Mouse (Mus musculus): Measurements from ENCODE around the gene Fam69a. TPM values are rescaled to one million over a fixed set of nuclear protein-coding genes. Genes with fewer than 3 reads are reported as not detected.
"Not testable (repeated sequence)": the region's sequence is repeated elsewhere in the genome, so short reads cannot be mapped to it uniquely, and the experiment has no call there.

Fam69a gene
- total RNA-seq, 2 experiments from 2014 or later, result 30.2 to 36.7 TPM

- peak; percentile 50 for DNase-seq
- intact Hi-C loops (cut with DNase I; ENCODE audit: low total_unique reads), result no loop called here
Measured at GRCm38 (mm10) chr5:107986255-107986966, 474 bp downstream of the Fam69a start.

GRCm38 (mm10) chr5:107983946-107984345 lies 2.9 kb downstream of the Fam69a start:
- no peak for DNase-seq
- intact Hi-C loops (cut with DNase I; ENCODE audit: low total_unique reads), result no loop called here

- intact Hi-C loops (cut with DNase I; ENCODE audit: low total_unique reads), result no loop called here
- DNase-seq, result no peak
Measured at GRCm38 (mm10) chr5:107982016-107982415, 4.9 kb downstream of the Fam69a start.

GRCm38 (mm10) chr5:107979901-107980300 lies 7.0 kb downstream of the Fam69a start:
- intact Hi-C loops (cut with DNase I; ENCODE audit: low total_unique reads), result no loop called here
- DNase-seq, result no peak

- intact Hi-C loops (cut with DNase I; ENCODE audit: low total_unique reads), result no loop called here
- DNase-seq, result no peak
Measured at GRCm38 (mm10) chr5:107978289-107979035, 8.4 kb downstream of the Fam69a start.

GRCm38 (mm10) chr5:107977640-107978288 lies 9.1 kb downstream of the Fam69a start:
- intact Hi-C loops (cut with DNase I; ENCODE audit: low total_unique reads), result no loop called here
- DNase-seq, result no peak

GRCm38 (mm10) chr5:107973310-107973709 lies 13.6 kb downstream of the Fam69a start:
- intact Hi-C loops (cut with DNase I; ENCODE audit: low total_unique reads), result no loop called here
- DNase-seq, result peak; percentile 8

- intact Hi-C loops (cut with DNase I; ENCODE audit: low total_unique reads), result no loop called here
- no peak for DNase-seq
Measured at GRCm38 (mm10) chr5:107972444-107973272, 14.2 kb downstream of the Fam69a start.

- intact Hi-C loops (cut with DNase I; ENCODE audit: low total_unique reads), result no loop called here
- no peak for DNase-seq
Measured at GRCm38 (mm10) chr5:107971069-107971468, 15.8 kb downstream of the Fam69a start.

GRCm38 (mm10) chr5:107969818-107970217 lies 17.1 kb downstream of the Fam69a start:
- DNase-seq; intact Hi-C loops (cut with DNase I; ENCODE audit: low total_unique reads): not testable (repeated sequence)

- no peak for DNase-seq
- intact Hi-C loops (cut with DNase I; ENCODE audit: low total_unique reads), result no loop called here
Measured at GRCm38 (mm10) chr5:107968079-107968478, 18.8 kb downstream of the Fam69a start.

- no peak for DNase-seq
- intact Hi-C loops (cut with DNase I; ENCODE audit: low total_unique reads), result no loop called here
Measured at GRCm38 (mm10) chr5:107966841-107967457, 19.9 kb downstream of the Fam69a start.

GRCm38 (mm10) chr5:107966156-107966555 lies 20.7 kb downstream of the Fam69a start:
- intact Hi-C loops (cut with DNase I; ENCODE audit: low total_unique reads), result no loop called here
- DNase-seq, result no peak

GRCm38 (mm10) chr5:107965355-107965991 lies 21.4 kb downstream of the Fam69a start:
- intact Hi-C loops (cut with DNase I; ENCODE audit: low total_unique reads), result no loop called here
- DNase-seq, result no peak

GRCm38 (mm10) chr5:107964031-107964758 lies 22.7 kb downstream of the Fam69a start:
- intact Hi-C loops (cut with DNase I; ENCODE audit: low total_unique reads), result no loop called here

GRCm38 (mm10) chr5:107961438-107962251 lies 25.2 kb downstream of the Fam69a start:
- peak; percentile 36 for DNase-seq
- intact Hi-C loops (cut with DNase I; ENCODE audit: low total_unique reads), result no loop called here

More at GRCm38 (mm10) chr5:107964031-107964758, 22.7 kb downstream of the Fam69a start:
- DNase-seq, result no peak

- intact Hi-C loops (cut with DNase I; ENCODE audit: low total_unique reads), result no loop called here
- DNase-seq, result no peak
Measured at GRCm38 (mm10) chr5:107960532-107961202, 26.2 kb downstream of the Fam69a start.
